Mouse (Mus musculus): ENCODE measurements at regions not wholly inside any gene's neighbourhood (a gene's known extent, or its start where the extent isn't known, plus 50 kb on each side); places are given as distances from the start of the nearest gene placed in this dataset.

GRCm38 (mm10) chr9:22976748-22977147 is 246.1 kb upstream of the Bmper start:
- H3K4me1 ChIP-seq (ENCODE audit: insufficient read depth, low read length), result 0 out of 2 replicates have a peak, but pooled peaks cover 4% of the 10 kb centered on the region
- H3K27ac ChIP-seq (ENCODE audit: low read depth, low read length), result no peak overlapping the region
- no peak for ATAC-seq (ENCODE audit: low FRiP score)
- H3K36me3 ChIP-seq (ENCODE audit: insufficient read depth, low read length), result no peaks in the 10 kb centered on the region
- no peak overlapping the region for H3K9ac ChIP-seq (replicated peaks; ENCODE audit: low read length, poor library complexity, severe bottlenecking)
- no peaks in the 10 kb centered on the region for H3K27me3 ChIP-seq (ENCODE audit: insufficient read depth, low read length)
- TF ChIP-seq CTCF (IDR thresholded peaks at IDR 0.05), result no peak
- WGBS, result 43% methylated on average over 9 of the region's 9 CpGs
- H3K4me3 ChIP-seq (ENCODE audit: low read depth, low read length), result no peak overlapping the region
- DNase-seq (ENCODE audit: low spot score), result no peak
- H3K4me2 ChIP-seq (ENCODE audit: low read depth, low read length, poor library complexity, severe bottlenecking), result no peak overlapping the region; the same call in 1 of the 2 replicates
- no peaks in the 10 kb centered on the region for H3K9me3 ChIP-seq (ENCODE audit: low read length)

GRCm38 (mm10) chr9:22979627-22980026 is 243.2 kb upstream of the Bmper start:
- no peak overlapping the region for H3K9ac ChIP-seq (replicated peaks; ENCODE audit: low read length, poor library complexity, severe bottlenecking)
- 45% methylated on average over 5 of the region's 5 CpGs for WGBS
- H3K9me3 ChIP-seq (ENCODE audit: low read length), result no peaks in the 10 kb centered on the region
- H3K36me3 ChIP-seq (ENCODE audit: insufficient read depth, low read length), result no peaks in the 10 kb centered on the region
- 0 out of 2 replicates have a peak, but pooled peaks cover 4% of the 10 kb centered on the region for H3K4me1 ChIP-seq (ENCODE audit: insufficient read depth, low read length)
- no peak for DNase-seq (ENCODE audit: low spot score)
- H3K4me2 ChIP-seq (ENCODE audit: low read depth, low read length, poor library complexity, severe bottlenecking), result no peak overlapping the region
- ATAC-seq (ENCODE audit: low FRiP score), result no peak
- no peak overlapping the region for H3K4me3 ChIP-seq (ENCODE audit: low read depth, low read length)
- no peak overlapping the region for H3K27ac ChIP-seq (ENCODE audit: low read depth, low read length)
- no peak for TF ChIP-seq CTCF (IDR thresholded peaks at IDR 0.05)
- no peaks in the 10 kb centered on the region for H3K27me3 ChIP-seq (ENCODE audit: insufficient read depth, low read length)

- H3K4me2 ChIP-seq (ENCODE audit: low read depth, low read length, poor library complexity, severe bottlenecking), result no peak overlapping the region
- H3K4me1 ChIP-seq (ENCODE audit: insufficient read depth, low read length), result no peaks in the 10 kb centered on the region
- no peak for ATAC-seq (ENCODE audit: low FRiP score)
- no peak overlapping the region for H3K9ac ChIP-seq (replicated peaks; ENCODE audit: low read length, poor library complexity, severe bottlenecking)
- H3K27ac ChIP-seq (ENCODE audit: low read depth, low read length), result no peak overlapping the region
- no peak for DNase-seq (ENCODE audit: low spot score)
- no peak for TF ChIP-seq CTCF (IDR thresholded peaks at IDR 0.05)
- WGBS, result 64% methylated on average over 6 of the region's 6 CpGs
- H3K9me3 ChIP-seq (ENCODE audit: low read length), result no peaks in the 10 kb centered on the region
- no peaks in the 10 kb centered on the region for H3K36me3 ChIP-seq (ENCODE audit: insufficient read depth, low read length)
- no peaks in the 10 kb centered on the region for H3K27me3 ChIP-seq (ENCODE audit: insufficient read depth, low read length)
- no peak overlapping the region for H3K4me3 ChIP-seq (ENCODE audit: low read depth, low read length)
Measured at GRCm38 (mm10) chr9:22989508-22989907, 233.4 kb upstream of the Bmper start.

- no peaks in the 10 kb centered on the region for H3K4me1 ChIP-seq (ENCODE audit: insufficient read depth, low read length)
- no peaks in the 10 kb centered on the region for H3K9me3 ChIP-seq (ENCODE audit: low read length)
- H3K36me3 ChIP-seq (ENCODE audit: insufficient read depth, low read length), result no peaks in the 10 kb centered on the region
- WGBS, result 76% methylated on average over 5 of the region's 5 CpGs
- no peak overlapping the region for H3K4me2 ChIP-seq (ENCODE audit: low read depth, low read length, poor library complexity, severe bottlenecking)
- ATAC-seq (ENCODE audit: low FRiP score) (no peak), DNase-seq (ENCODE audit: low spot score) (no peak)
- no peak overlapping the region for H3K4me3 ChIP-seq (ENCODE audit: low read depth, low read length)
- no peaks in the 10 kb centered on the region for H3K27me3 ChIP-seq (ENCODE audit: insufficient read depth, low read length)
- TF ChIP-seq CTCF (IDR thresholded peaks at IDR 0.05), result no peak
- no peak overlapping the region for H3K9ac ChIP-seq (replicated peaks; ENCODE audit: low read length, poor library complexity, severe bottlenecking)
- no peak overlapping the region for H3K27ac ChIP-seq (ENCODE audit: low read depth, low read length)
Measured at GRCm38 (mm10) chr9:22993531-22993930, 229.3 kb upstream of the Bmper start.

GRCm38 (mm10) chr9:22995564-22995963 is 227.3 kb upstream of the Bmper start:
- 81% methylated on average over 9 of the region's 9 CpGs for whole genome bisulfite sequencing
- Histone ChIP-seq H3K36me3 (ENCODE audit: insufficient read depth, low read length) (no peaks in the 10 kb centered on the region), H3K4me2 (ENCODE audit: low read depth, low read length, poor library complexity, severe bottlenecking) (no peak overlapping the region), H3K27me3 (ENCODE audit: insufficient read depth, low read length) (no peaks in the 10 kb centered on the region), H3K4me1 (ENCODE audit: insufficient read depth, low read length) (no peaks in the 10 kb centered on the region), H3K4me3 (ENCODE audit: low read depth, low read length) (no peak overlapping the region), H3K9me3 (ENCODE audit: low read length) (no peaks in the 10 kb centered on the region), H3K27ac (ENCODE audit: low read depth, low read length) (no peak overlapping the region), H3K9ac (replicated peaks; ENCODE audit: low read length, poor library complexity, severe bottlenecking) (no peak overlapping the region)
- TF ChIP-seq CTCF (IDR thresholded peaks at IDR 0.05), result no peak
- DNase-seq (ENCODE audit: low spot score) (no peak), ATAC-seq (ENCODE audit: low FRiP score) (no peak)

- no peaks in the 10 kb centered on the region for H3K9me3 ChIP-seq (ENCODE audit: low read length)
- DNase-seq (ENCODE audit: low spot score) (no peak), ATAC-seq (ENCODE audit: low FRiP score) (no peak)
- no peaks in the 10 kb centered on the region for H3K36me3 ChIP-seq (ENCODE audit: insufficient read depth, low read length)
- H3K4me2 ChIP-seq (ENCODE audit: low read depth, low read length, poor library complexity, severe bottlenecking), result no peak overlapping the region
- no peak overlapping the region for H3K27ac ChIP-seq (ENCODE audit: low read depth, low read length)
- 84% methylated on average over 6 of the region's 6 CpGs for WGBS
- no peak for TF ChIP-seq CTCF (IDR thresholded peaks at IDR 0.05)
- H3K27me3 ChIP-seq (ENCODE audit: insufficient read depth, low read length), result no peaks in the 10 kb centered on the region
- no peaks in the 10 kb centered on the region for H3K4me1 ChIP-seq (ENCODE audit: insufficient read depth, low read length)
- no peak overlapping the region for H3K4me3 ChIP-seq (ENCODE audit: low read depth, low read length)
- no peak overlapping the region for H3K9ac ChIP-seq (replicated peaks; ENCODE audit: low read length, poor library complexity, severe bottlenecking)
Measured at GRCm38 (mm10) chr9:22998306-22998705, 224.6 kb upstream of the Bmper start.

Measured in midbrain, postnatal 0 days (tissue).